Mouse (Mus musculus) forebrain, embryonic 11.5 days (tissue): Measurements from ENCODE around the gene Stx11. TPM values are rescaled to one million over a fixed set of nuclear protein-coding genes. Genes with fewer than 3 reads are reported as not detected.

ENCODE experiments used
- ATAC-seq: fragments of 200-750 bp; cut with Nextera tagmentation; replicated peaks from 2 replicates; pipeline ENCODE4 v1.8.0; 2017; ENCODE audit warnings: moderate TSS enrichment; ENCODE audit not compliant: low FRiP score
- DNase-seq: peaks from one replicate; pipeline ENCODE4 v3.0.0-alpha.2; 2017; ENCODE audit warnings: low spot score
- H3K27ac ChIP-seq: fragments of 300-500 bp; sonication (generic); 2 replicates; pipeline ENCODE4 v1.5.1; 2014; ENCODE audit warnings: low read depth, low read length
- H3K27me3 ChIP-seq: fragments of 300-500 bp; sonication (generic); 2 replicates; pipeline ENCODE4 v1.6.1; 2014; ENCODE audit warnings: mild to moderate bottlenecking, low read length, mixed read lengths; ENCODE audit not compliant: control insufficient read depth, insufficient read depth
- H3K36me3 ChIP-seq: fragments of 300-500 bp; sonication (generic); 2 replicates; pipeline ENCODE4 v1.6.1; 2014; ENCODE audit warnings: mild to moderate bottlenecking, low read length, moderate library complexity, mixed read lengths; ENCODE audit not compliant: control insufficient read depth, insufficient read depth
- H3K4me1 ChIP-seq: fragments of 300-500 bp; sonication (generic); replicated peaks from 2 replicates; pipeline ENCODE4 v1.6.1; 2014; ENCODE audit warnings: low read length, mixed read lengths; ENCODE audit not compliant: control insufficient read depth, insufficient read depth
- H3K4me2 ChIP-seq: fragments of 300-500 bp; sonication (generic); 2 replicates; pipeline ENCODE4 v1.6.1; 2014; ENCODE audit warnings: low read depth, mild to moderate bottlenecking, low read length, moderate library complexity, mixed read lengths; ENCODE audit not compliant: severe bottlenecking
- H3K4me3 ChIP-seq: fragments of 300-500 bp; sonication (generic); 2 replicates; pipeline ENCODE4 v1.5.1; 2014; ENCODE audit warnings: low read depth, low read length
- H3K9ac ChIP-seq: fragments of 300-500 bp; sonication (generic); 2 replicates; pipeline ENCODE4 v1.6.1; 2014; ENCODE audit warnings: low read length
- H3K9me3 ChIP-seq: fragments of 300-500 bp; sonication (generic); 2 replicates; pipeline ENCODE4 v1.6.1; 2016; ENCODE audit warnings: low read length, mixed read lengths; ENCODE audit not compliant: control insufficient read depth
- WGBS: fragments of 180-500 bp; shearing (Covaris S2); extraction: QIAGEN DNeasy Blood & Tissue Kit; methylation state at CpG from one replicate; pipeline ENCODE4 v1.1.7; 2014; 5-methylcytosine and 5-hydroxymethylcytosine counted together
- polyA plus RNA-seq: library from polyadenylated mRNA; unstranded; fragments of >200 nt; fragmentation: Nextera tagmentation; extraction: Ambion mirVana; gene quantifications from 2 replicates; pipeline ENCODE4 v1.2.1, GENCODE M21; 2014

Stx11 gene
- polyA plus RNA-seq, 1 experiment from 2014 or later: 2.1 TPM

DNA sequence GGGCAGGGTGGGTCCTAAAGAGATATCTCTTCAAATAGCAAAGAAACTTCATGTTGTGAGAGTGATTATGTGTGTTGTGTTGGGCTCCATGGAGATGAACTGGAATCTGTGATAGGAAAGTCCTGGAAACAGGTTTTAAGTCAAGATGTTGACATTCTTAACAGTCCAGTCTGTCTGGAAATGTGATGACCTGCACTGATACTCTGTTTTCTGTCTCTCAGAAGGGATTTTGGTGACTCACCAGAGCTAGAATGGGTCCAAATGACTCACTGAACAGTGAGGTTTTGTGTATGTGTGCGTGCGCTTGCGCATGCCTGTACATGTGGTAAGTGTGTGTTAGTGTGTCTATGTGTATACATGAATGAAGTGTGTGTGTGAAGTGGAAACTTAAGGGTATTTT, 70.8 kb downstream of the Stx11 start:
- Histone ChIP-seq H3K4me1 (no peaks in the 10 kb centered on the region), H3K4me3 (no peak overlapping the region)
- ATAC-seq: no peak

DNA sequence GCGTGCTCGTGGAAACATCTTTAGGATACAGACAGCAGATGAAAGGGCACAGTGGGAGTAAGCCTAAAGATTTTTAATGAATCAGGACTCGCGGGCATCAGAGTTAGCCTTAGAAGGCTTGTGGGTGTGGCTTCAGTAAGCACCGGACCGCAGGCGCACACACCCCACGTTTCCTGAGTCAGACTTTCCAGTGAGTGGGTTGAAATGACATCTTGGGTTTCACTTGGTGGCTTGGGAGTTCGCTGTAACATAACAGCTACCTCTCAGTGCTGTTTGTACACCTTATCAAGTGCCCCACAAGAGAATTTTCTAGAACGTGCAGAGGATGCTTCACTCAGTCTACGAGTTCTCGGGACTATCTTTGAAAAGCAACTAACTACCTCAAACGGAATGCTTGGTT, 75.7 kb downstream of the Stx11 start:
- 87% methylated on average over 13 of the region's 13 CpGs for WGBS
- H3K9ac ChIP-seq: no peak overlapping the region
- H3K4me3 ChIP-seq: no peak overlapping the region
- ATAC-seq (no peak), DNase-seq (no peak)
- no peaks in the 10 kb centered on the region for H3K27me3 ChIP-seq
- no peaks in the 10 kb centered on the region for H3K9me3 ChIP-seq
- H3K4me1 ChIP-seq: no peaks in the 10 kb centered on the region
- H3K36me3 ChIP-seq: no peaks in the 10 kb centered on the region
- no peak overlapping the region for H3K4me2 ChIP-seq
- H3K27ac ChIP-seq: no peak overlapping the region

More for the DNA sequence above, 70.8 kb downstream of the Stx11 start:
- no peak overlapping the region for H3K9ac ChIP-seq
- no peak overlapping the region for H3K27ac ChIP-seq
- H3K9me3 ChIP-seq: no peaks in the 10 kb centered on the region
- H3K36me3 ChIP-seq: no peaks in the 10 kb centered on the region
- no peak overlapping the region for H3K4me2 ChIP-seq
- no peak for DNase-seq
- 99% methylated on average over 3 of the region's 3 CpGs for WGBS
- no peaks in the 10 kb centered on the region for H3K27me3 ChIP-seq

Other genes starting within 250 kb of the Stx11 start
- 44.3 and 49.7 TPM in 2 replicates for gene Utrn, start 94.9 kb downstream of the Stx11 start, polyA plus RNA-seq
- 37.9 and 42.2 TPM in 2 replicates for gene Sf3b5, start 41.0 kb upstream of the Stx11 start, polyA plus RNA-seq
- gene Plagl1, start 96.2 kb upstream of the Stx11 start, polyA plus RNA-seq: 153 and 159 TPM in 2 replicates
- gene Zc2hc1b, start 213.7 kb upstream of the Stx11 start, polyA plus RNA-seq: not detected in 2 replicates
- gene Ltv1, start 228.9 kb upstream of the Stx11 start, polyA plus RNA-seq: 70.3 and 74.0 TPM in 2 replicates